Mouse (Mus musculus): ENCODE results near the gene Ccn6. TPM values are rescaled to one million over a fixed set of nuclear protein-coding genes. Genes with fewer than 3 reads are reported as not detected.

The Ccn6 gene
- not detected for polyA plus RNA-seq (2017; shearing (Covaris generic))

DNA sequence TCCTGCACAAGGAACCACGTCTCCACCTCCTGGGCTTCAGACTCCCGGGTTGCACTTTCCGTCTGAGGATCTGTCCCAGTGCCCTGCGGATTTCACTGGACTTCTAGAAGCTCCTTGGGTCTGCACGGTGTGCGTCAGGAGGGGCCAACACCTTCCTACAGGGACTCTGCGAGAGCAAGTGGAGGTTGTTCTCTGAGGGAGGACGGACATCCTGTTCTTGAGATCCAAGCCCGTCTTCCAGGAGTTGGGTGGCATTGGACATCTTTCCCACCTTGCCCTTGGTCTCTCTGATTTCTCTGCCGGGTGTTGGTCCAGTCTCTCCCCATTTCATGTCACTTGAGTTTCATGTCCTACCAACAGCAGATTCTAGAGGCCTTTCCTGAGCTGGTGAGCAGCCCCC lies at the start of gene Ccn6:
Gene Ccn6, minus strand, starts transcription at position 101 of the 400 bp plus-strand sequence.

GRCm38 (mm10) chr10:39133462-39134310 lies 29.9 kb downstream of the Ccn6 start, which contains the start of the genes Fam229b and Tube1:
TSS of gene Fam229b (minus strand) at chr10:39133914.
TSS of gene Tube1 (plus strand) at chr10:39133976.

Other genes starting within 250 kb of the Ccn6 start
- 0.24 TPM for gene Lama4, start 198.3 kb downstream of the Ccn6 start, polyA plus RNA-seq (2017; shearing (Covaris generic))
- gene Fam229b, start 29.9 kb downstream of the Ccn6 start, polyA plus RNA-seq (2017; shearing (Covaris generic)), result 1.9 TPM
- 4.8 TPM for gene Tube1, start 29.8 kb downstream of the Ccn6 start, polyA plus RNA-seq (2017; shearing (Covaris generic))
- 50.3 TPM for gene Fyn, start 205.1 kb upstream of the Ccn6 start, polyA plus RNA-seq (2017; shearing (Covaris generic))

All from activated CD4-positive, CD25-positive, alpha-beta regulatory T cell, adult 9 weeks (primary cell).